In genomic region chr8:67377061-67377460, GRCm38 (mm10) we compare ENCODE assay signal across 23 mouse cellular contexts.
DNase-seq lines count a peak whose midpoint lies in the region; ATAC-seq and TF ChIP-seq lines count a peak whose summit lies in the region.
"Had no signal": no experiment of that assay in that cellular context is flagged by ENCODE, and none has a peak within 500 bp of the region (broad histone marks: within the 10 kb centered on the region; RNA-seq: fewer than 3 reads in every experiment).

No protein-coding gene starts in this region.

- H3K4me1 ChIP-seq in lung, embryonic 14.5 days (ENCODE audit: insufficient read depth) = no peaks in the 10 kb centered on the region
- H3K4me1 ChIP-seq in heart, embryonic 12.5 days (replicated peaks) = no peaks in the 10 kb centered on the region
- H3K4me1 ChIP-seq: embryonic facial prominence, embryonic 15.5 days; forebrain, embryonic 10.5 days; hindbrain, embryonic 12.5 days had no signal

- in situ Hi-C loops in Patski (cut with MboI; ENCODE audit: low pct_unique_long_range_greater_than_20kb) = no loop called here

- H3K36me3 ChIP-seq in lung, embryonic 14.5 days (ENCODE audit: insufficient read depth) = no peaks in the 10 kb centered on the region
- H3K36me3 ChIP-seq in heart, embryonic 12.5 days = no peaks in the 10 kb centered on the region
- H3K36me3 ChIP-seq: embryonic facial prominence, embryonic 15.5 days; forebrain, embryonic 10.5 days; hindbrain, embryonic 12.5 days had no signal

- WGBS in lung, embryonic 14.5 days = 94% methylated on average over 1 of the region's 1 CpGs
- WGBS in heart, embryonic 12.5 days = 84% methylated on average over 1 of the region's 1 CpGs

- POLR2A ChIA-PET in Patski (lab: Charles Lee) = no interaction called here

- H3K9ac ChIP-seq in lung, embryonic 14.5 days = no peak overlapping the region
- H3K9ac ChIP-seq in heart, embryonic 12.5 days = no peak overlapping the region
- H3K9ac ChIP-seq: embryonic facial prominence, embryonic 15.5 days; hindbrain, embryonic 12.5 days had no signal

- CTCF ChIA-PET in Patski (lab: Charles Lee) = no interaction called here

- no peaks in the 10 kb centered on the region for H3K9me3 ChIP-seq in lung, embryonic 14.5 days (ENCODE audit: low read depth, low read length)
- H3K9me3 ChIP-seq in heart, embryonic 12.5 days (replicated peaks) = peaks cover 14% of the 10 kb centered on the region
- H3K9me3 ChIP-seq: embryonic facial prominence, embryonic 15.5 days had no signal

- no peak for ATAC-seq in lung, embryonic 14.5 days (ENCODE audit: insufficient read depth)
- ATAC-seq in Patski = no peak
- ATAC-seq in heart, embryonic 12.5 days (ENCODE audit: insufficient number of reproducible peaks, low FRiP score) = no peak
- ATAC-seq: forebrain, embryonic 14.5 days; hindbrain, embryonic 16.5 days; inflammation-experienced regulatory T-cells, adult 6 months had no signal

- no peaks in the 10 kb centered on the region for H3K27me3 ChIP-seq in lung, embryonic 14.5 days (ENCODE audit: insufficient read depth, low read length)
- no peaks in the 10 kb centered on the region for H3K27me3 ChIP-seq in Patski
- H3K27me3 ChIP-seq in heart, embryonic 12.5 days (replicated peaks) = no peaks in the 10 kb centered on the region
- H3K27me3 ChIP-seq: embryonic facial prominence, embryonic 15.5 days; hindbrain, embryonic 12.5 days had no signal

- no peak overlapping the region for H3K4me3 ChIP-seq in lung, embryonic 14.5 days (ENCODE audit: low read depth, low read length)
- no peak overlapping the region for H3K4me3 ChIP-seq in heart, embryonic 12.5 days
- H3K4me3 ChIP-seq: embryonic facial prominence, embryonic 15.5 days; erythroblast, embryonic 14.5 days; forebrain, embryonic 10.5 days; hindbrain, embryonic 12.5 days had no signal

- DNase-seq in adrenal gland, postnatal 10 days = peak; percentile 3
- DNase-seq in adrenal gland, postnatal 25 days = no peak
- peak; percentile 6 for DNase-seq in lung, embryonic 14.5 days
- no peak for DNase-seq in lung, postnatal 14 days
- DNase-seq in 416B (ENCODE audit: low read depth) (peak; percentile 52), Patski (ENCODE audit: low read depth, low spot score) (peak; percentile 2)
- no peak for DNase-seq in spleen, postnatal 4 days (ENCODE audit: low spot score in 2 of 2)
- DNase-seq: cerebellum, adult 18-20 months; cerebellum, postnatal 14 days; embryo, embryonic 11 days; gastrocnemius, postnatal 36 days; heart, adult 11 months; heart, postnatal 10 days; heart, postnatal 4 days; kidney, adult 11 months had no signal

- no peak overlapping the region for H3K27ac ChIP-seq in lung, embryonic 14.5 days (ENCODE audit: low read depth)
- H3K27ac ChIP-seq in heart, embryonic 12.5 days (ENCODE audit: poor library complexity, severe bottlenecking) = no peak overlapping the region
- H3K27ac ChIP-seq: embryonic facial prominence, embryonic 15.5 days; forebrain, embryonic 10.5 days; hindbrain, embryonic 12.5 days had no signal

- TF ChIP-seq CTCF in lung, embryonic 14.5 days (IDR thresholded peaks at IDR 0.05; ENCODE audit: low read depth) = no peak
- TF ChIP-seq CTCF in Patski (IDR thresholded peaks at IDR 0.05) = no peak

- H3K4me2 ChIP-seq in lung, embryonic 14.5 days = no peak overlapping the region
- H3K4me2 ChIP-seq in heart, embryonic 12.5 days = no peak overlapping the region
- H3K4me2 ChIP-seq: embryonic facial prominence, embryonic 15.5 days; hindbrain, embryonic 12.5 days had no signal

Comparison
In these comparisons a context has a peak if more than half of its experiments do, and no peak if none do; other contexts are left out.
1. DNase-seq: peak in adrenal gland, postnatal 10 days (single experiment), lung, embryonic 14.5 days (single experiment), 416B (single experiment) and Patski (single experiment); none in adrenal gland, postnatal 25 days (single experiment), lung, postnatal 14 days (single experiment) and spleen, postnatal 4 days (0 of 2).